Mouse (Mus musculus) gastrocnemius, adult 8-10 months (tissue): ENCODE data around the gene Cd180. TPM values are rescaled to one million over a fixed set of nuclear protein-coding genes. Genes with fewer than 3 reads are reported as not detected.

Experiments used
- DNase-seq, 2 experiments: peaks; one replicate each; pipeline ENCODE4 v3.0.0; 2022; ENCODE audit warnings: low spot score in 2 of 2
- total RNA-seq, 4 experiments: library from RNA; stranded (reverse); gene quantifications; 2 replicates each; pipeline ENCODE4 v1.2.4; 2022

The Cd180 gene
- total RNA-seq, 4 experiments from 2014 or later: 0.11 to 0.18 (median 0.12) TPM; not detected in 1

- no peak for DNase-seq
These were observed 82.1 kb downstream of the Cd180 start for GRCm38 (mm10) chr13:102775506-102775905.

GRCm38 (mm10) chr13:102778859-102779258 is 85.5 kb downstream of the Cd180 start:
- DNase-seq: no peak

GRCm38 (mm10) chr13:102779275-102779674 is 85.9 kb downstream of the Cd180 start:
- no peak for DNase-seq

GRCm38 (mm10) chr13:102783531-102784310 is 90.4 kb downstream of the Cd180 start:
- DNase-seq: no peak

- no peak for DNase-seq
These were observed 93.4 kb downstream of the Cd180 start for GRCm38 (mm10) chr13:102786666-102787230.
